Mouse (Mus musculus): ENCODE results near the gene Slc9a3r1. TPM values are rescaled to one million over a fixed set of nuclear protein-coding genes. Genes with fewer than 3 reads are reported as not detected.
A peak's percentile ranks its signal among the peaks of the same experiment; 100 is the strongest.

Slc9a3r1 gene
- polyA plus RNA-seq, 1 experiment from 2014 or later, result 255 TPM

GRCm38 (mm10) chr11:115223877-115224276, 60.7 kb downstream of the Slc9a3r1 start:
- DNase-seq (ENCODE audit: low spot score), result peak; percentile 44

- peak; percentile 89 for DNase-seq (ENCODE audit: low spot score)
Measured at GRCm38 (mm10) chr11:115224889-115225288, 61.7 kb downstream of the Slc9a3r1 start.

- DNase-seq (ENCODE audit: low spot score), result no peak
Measured at GRCm38 (mm10) chr11:115225301-115225700, 62.2 kb downstream of the Slc9a3r1 start.

- DNase-seq (ENCODE audit: low spot score), result peak; percentile 81
Measured at GRCm38 (mm10) chr11:115226811-115227491, 63.8 kb downstream of the Slc9a3r1 start.

GRCm38 (mm10) chr11:115227640-115228039, 64.5 kb downstream of the Slc9a3r1 start:
- no peak for DNase-seq (ENCODE audit: low spot score)

- DNase-seq (ENCODE audit: low spot score), result no peak
Measured at GRCm38 (mm10) chr11:115228430-115228829, 65.3 kb downstream of the Slc9a3r1 start.

- DNase-seq (ENCODE audit: low spot score), result no peak
Measured at GRCm38 (mm10) chr11:115229021-115229930, 66.1 kb downstream of the Slc9a3r1 start.

Other genes starting within 250 kb of the Slc9a3r1 start
- gene Cd300lb, start 229.0 kb upstream of the Slc9a3r1 start, polyA plus RNA-seq (2015; fragmentation: Nextera tagmentation; extraction: Ambion mirVana), result 0.15 and 0.29 TPM in 2 replicates
- gene Cd300c, start 194.2 kb upstream of the Slc9a3r1 start, polyA plus RNA-seq (2015; fragmentation: Nextera tagmentation; extraction: Ambion mirVana), result 0.21 and 0.23 TPM in 2 replicates
- gene Cd300ld, start 173.4 kb upstream of the Slc9a3r1 start, polyA plus RNA-seq (2015; fragmentation: Nextera tagmentation; extraction: Ambion mirVana), result 0.21 and 0.26 TPM in 2 replicates
- 7.7 and 8.0 TPM in 2 replicates for gene Cd300c2, start 161.5 kb upstream of the Slc9a3r1 start, polyA plus RNA-seq (2015; fragmentation: Nextera tagmentation; extraction: Ambion mirVana)
- gene Cd300ld2, start 147.1 kb upstream of the Slc9a3r1 start, polyA plus RNA-seq (2015; fragmentation: Nextera tagmentation; extraction: Ambion mirVana), result not detected in 2 replicates
- gene Cd300ld4, start 136.3 kb upstream of the Slc9a3r1 start, polyA plus RNA-seq (2015; fragmentation: Nextera tagmentation; extraction: Ambion mirVana), result 0.48 TPM in 1 of 2 replicates, not detected in the other
- 0.49 TPM in 1 of 2 replicates, not detected in the other for gene Cd300ld5, start 125.6 kb upstream of the Slc9a3r1 start, polyA plus RNA-seq (2015; fragmentation: Nextera tagmentation; extraction: Ambion mirVana)
- gene Cd300ld3, start 114.9 kb upstream of the Slc9a3r1 start, polyA plus RNA-seq (2015; fragmentation: Nextera tagmentation; extraction: Ambion mirVana), result not detected in 2 replicates
- 0.05 and 0.18 TPM in 2 replicates for gene Cd300e, start 101.2 kb upstream of the Slc9a3r1 start, polyA plus RNA-seq (2015; fragmentation: Nextera tagmentation; extraction: Ambion mirVana)
- gene Rab37, start 71.9 kb upstream of the Slc9a3r1 start, polyA plus RNA-seq (2015; fragmentation: Nextera tagmentation; extraction: Ambion mirVana), result 43.4 and 47.1 TPM in 2 replicates
- 0.76 and 2.0 TPM in 2 replicates for gene Cd300lf, start 29.3 kb upstream of the Slc9a3r1 start, polyA plus RNA-seq (2015; fragmentation: Nextera tagmentation; extraction: Ambion mirVana)
- 8.6 and 10.8 TPM in 2 replicates for gene Tmem104, start 24.1 kb downstream of the Slc9a3r1 start, polyA plus RNA-seq (2015; fragmentation: Nextera tagmentation; extraction: Ambion mirVana)
- 19.3 and 20.1 TPM in 2 replicates for gene Nat9, start 24.5 kb downstream of the Slc9a3r1 start, polyA plus RNA-seq (2015; fragmentation: Nextera tagmentation; extraction: Ambion mirVana)
- gene Grin2c, start 103.9 kb downstream of the Slc9a3r1 start, polyA plus RNA-seq (2015; fragmentation: Nextera tagmentation; extraction: Ambion mirVana), result 0.60 and 0.83 TPM in 2 replicates
- gene Fdxr, start 113.7 kb downstream of the Slc9a3r1 start, polyA plus RNA-seq (2015; fragmentation: Nextera tagmentation; extraction: Ambion mirVana), result 22.0 and 22.4 TPM in 2 replicates
- 0.37 and 0.39 TPM in 2 replicates for gene Fads6, start 134.3 kb downstream of the Slc9a3r1 start, polyA plus RNA-seq (2015; fragmentation: Nextera tagmentation; extraction: Ambion mirVana)
- not detected in 2 replicates for gene Otop2, start 143.8 kb downstream of the Slc9a3r1 start, polyA plus RNA-seq (2015; fragmentation: Nextera tagmentation; extraction: Ambion mirVana)
- gene Ush1g, start 158.7 kb downstream of the Slc9a3r1 start, polyA plus RNA-seq (2015; fragmentation: Nextera tagmentation; extraction: Ambion mirVana), result not detected in 2 replicates
- gene Otop3, start 171.4 kb downstream of the Slc9a3r1 start, polyA plus RNA-seq (2015; fragmentation: Nextera tagmentation; extraction: Ambion mirVana), result not detected in 2 replicates
- gene Hid1, start 204.4 kb downstream of the Slc9a3r1 start, polyA plus RNA-seq (2015; fragmentation: Nextera tagmentation; extraction: Ambion mirVana), result 23.2 and 27.1 TPM in 2 replicates
- gene Cdr2l, start 218.6 kb downstream of the Slc9a3r1 start, polyA plus RNA-seq (2015; fragmentation: Nextera tagmentation; extraction: Ambion mirVana), result 5.3 and 5.4 TPM in 2 replicates
- gene Mrpl58, start 240.4 kb downstream of the Slc9a3r1 start, polyA plus RNA-seq (2015; fragmentation: Nextera tagmentation; extraction: Ambion mirVana), result 408 and 411 TPM in 2 replicates

Data from thymus, postnatal 0 days (tissue).